Mouse (Mus musculus) thymus, postnatal 25 days (tissue): Measurements from ENCODE around the gene Dmrtb1.

Experiments used
- DNase-seq: peaks from one replicate; pipeline ENCODE4 v3.0.0; 2022

Gene Dmrtb1

GRCm38 (mm10) chr4:107680311-107681098 is 3.5 kb downstream of the Dmrtb1 start:
- DNase-seq = no peak

- DNase-seq = no peak
These were observed 8.4 kb downstream of the Dmrtb1 start for GRCm38 (mm10) chr4:107675645-107676044.

GRCm38 (mm10) chr4:107674322-107674644 is 9.7 kb downstream of the Dmrtb1 start:
- DNase-seq = no peak

GRCm38 (mm10) chr4:107673638-107674321 is 10.2 kb downstream of the Dmrtb1 start:
- peak; percentile 88 for DNase-seq

- no peak for DNase-seq
These were observed 13.3 kb downstream of the Dmrtb1 start for GRCm38 (mm10) chr4:107670731-107671130.

- DNase-seq = no peak
These were observed 15.5 kb downstream of the Dmrtb1 start for GRCm38 (mm10) chr4:107668514-107668913.

GRCm38 (mm10) chr4:107660649-107661048 is 23.4 kb downstream of the Dmrtb1 start:
- no peak for DNase-seq

GRCm38 (mm10) chr4:107653280-107653643 is 30.8 kb downstream of the Dmrtb1 start:
- no peak for DNase-seq

- peak; percentile 38 for DNase-seq
These were observed 31.3 kb downstream of the Dmrtb1 start for GRCm38 (mm10) chr4:107652598-107653279.

GRCm38 (mm10) chr4:107651021-107651496 is 33.0 kb downstream of the Dmrtb1 start:
- DNase-seq = no peak

- DNase-seq = no peak
These were observed 35.0 kb downstream of the Dmrtb1 start for GRCm38 (mm10) chr4:107648959-107649485.

GRCm38 (mm10) chr4:107641624-107642023 is 42.4 kb downstream of the Dmrtb1 start:
- no peak for DNase-seq

- DNase-seq = no peak
These were observed 45.7 kb downstream of the Dmrtb1 start for GRCm38 (mm10) chr4:107638303-107638702.

GRCm38 (mm10) chr4:107637670-107638069 is 46.4 kb downstream of the Dmrtb1 start:
- peak; percentile 32 for DNase-seq

GRCm38 (mm10) chr4:107636099-107636498 is 47.9 kb downstream of the Dmrtb1 start:
- DNase-seq = no peak

- DNase-seq = no peak
These were observed 49.4 kb downstream of the Dmrtb1 start for GRCm38 (mm10) chr4:107634631-107635030.

- DNase-seq = no peak
These were observed 55.1 kb downstream of the Dmrtb1 start for GRCm38 (mm10) chr4:107628921-107629411.

- no peak for DNase-seq
These were observed 55.8 kb downstream of the Dmrtb1 start for GRCm38 (mm10) chr4:107628226-107628625.
